Mouse (Mus musculus) heart, postnatal 25 days (tissue): ENCODE measurements around the gene Tpm4. TPM values are rescaled to one million over a fixed set of nuclear protein-coding genes. Genes with fewer than 3 reads are reported as not detected.
"Not testable (repeated sequence)": the region's sequence is repeated elsewhere in the genome, so short reads cannot be mapped to it uniquely, and the experiment has no call there.

Experiments
- DNase-seq: peaks from one replicate; pipeline ENCODE4 v3.0.0; 2022; ENCODE audit warnings: low spot score
- intact Hi-C: fragments of 180-260 bp; cut with DNase I; formaldehyde crosslinking; loops from one replicate; pipeline ENCODE4 v1.15.1; 2025
- total RNA-seq, 2 experiments: library from RNA; stranded (reverse); gene quantifications; 2 replicates each; pipeline ENCODE4 v1.2.3; 2021

The Tpm4 gene
- 100 to 1,000 TPM; 105 to 108 TPM for total RNA-seq

GRCm38 (mm10) chr8:72134756-72135445 lies at the start of gene Tpm4:
Tpm4 (plus strand) TSS chr8:72134975.
- intact Hi-C loops = no loop called here
- peak; percentile 67 for DNase-seq

GRCm38 (mm10) chr8:72087611-72088010 lies 47.2 kb upstream of the Tpm4 start:
- DNase-seq, intact Hi-C loops: not testable (repeated sequence)

- intact Hi-C loops, DNase-seq: not testable (repeated sequence)
Observed at GRCm38 (mm10) chr8:72096721-72097120, 38.1 kb upstream of the Tpm4 start.

GRCm38 (mm10) chr8:72099377-72100103 lies 35.2 kb upstream of the Tpm4 start:
- not testable (repeated sequence) for DNase-seq
- intact Hi-C loops = loop anchor here (1.0 kb wide), 1 partner anchor 97 kb away; no protein-coding TSS in a partner anchor

GRCm38 (mm10) chr8:72105165-72105564 lies 29.6 kb upstream of the Tpm4 start:
- intact Hi-C loops = no loop called here
- no peak for DNase-seq

GRCm38 (mm10) chr8:72106740-72107139 lies 28.0 kb upstream of the Tpm4 start, which contains the start of gene Olfr374:
Olfr374 (plus strand) TSS chr8:72107040.
- DNase-seq = no peak
- intact Hi-C loops = no loop called here

- no peak for DNase-seq
- intact Hi-C loops = no loop called here
Observed at GRCm38 (mm10) chr8:72110876-72111275, 23.9 kb upstream of the Tpm4 start.

GRCm38 (mm10) chr8:72112486-72112885 lies 22.3 kb upstream of the Tpm4 start:
- no peak for DNase-seq
- intact Hi-C loops = no loop called here

- no peak for DNase-seq
- intact Hi-C loops = no loop called here
Observed at GRCm38 (mm10) chr8:72115202-72115601, 19.6 kb upstream of the Tpm4 start.

- DNase-seq = no peak
- intact Hi-C loops = no loop called here
Observed at GRCm38 (mm10) chr8:72118616-72119015, 16.2 kb upstream of the Tpm4 start.

- DNase-seq, intact Hi-C loops: not testable (repeated sequence)
Observed at GRCm38 (mm10) chr8:72121486-72121885, 13.3 kb upstream of the Tpm4 start.

GRCm38 (mm10) chr8:72121997-72122396 lies 12.8 kb upstream of the Tpm4 start:
- no peak for DNase-seq
- intact Hi-C loops = no loop called here

- intact Hi-C loops = no loop called here
- no peak for DNase-seq
Observed at GRCm38 (mm10) chr8:72127834-72128233, 6.9 kb upstream of the Tpm4 start.

- intact Hi-C loops = no loop called here
- no peak for DNase-seq
Observed at GRCm38 (mm10) chr8:72131251-72131650, 3.5 kb upstream of the Tpm4 start.

GRCm38 (mm10) chr8:72131901-72132300 lies 2.9 kb upstream of the Tpm4 start:
- intact Hi-C loops = no loop called here
- no peak for DNase-seq

GRCm38 (mm10) chr8:72132417-72132816 lies 2.4 kb upstream of the Tpm4 start:
- no peak for DNase-seq
- intact Hi-C loops = no loop called here

GRCm38 (mm10) chr8:72132891-72133290 lies 1.9 kb upstream of the Tpm4 start:
- no peak for DNase-seq
- intact Hi-C loops = no loop called here

GRCm38 (mm10) chr8:72133507-72133906 lies 1.3 kb upstream of the Tpm4 start:
- intact Hi-C loops = no loop called here
- DNase-seq = no peak

GRCm38 (mm10) chr8:72135446-72136301 lies 899 bp downstream of the Tpm4 start:
- intact Hi-C loops = no loop called here
- DNase-seq = peak; percentile 37

- intact Hi-C loops = no loop called here
Observed at GRCm38 (mm10) chr8:72136302-72136978, 1.7 kb downstream of the Tpm4 start.

More at GRCm38 (mm10) chr8:72136302-72136978, 1.7 kb downstream of the Tpm4 start:
- DNase-seq = peak; percentile 74
